Mouse (Mus musculus): ENCODE data around the gene Gm17416.

Gene Gm17416

GRCm38 (mm10) chr2:152569038-152569437 is at the start of gene Gm17416:
Gene Gm17416, plus strand, starts transcription at chr2:152569338.
- no peak for DNase-seq (ENCODE audit: extremely low read depth, low read depth, low spot score)

- no peak for DNase-seq (ENCODE audit: extremely low read depth, low read depth, low spot score)
These were observed 29.0 kb upstream of the Gm17416 start, which contains the start of gene Defb29 for GRCm38 (mm10) chr2:152539944-152540710. Gene Defb29, minus strand, starts transcription at chr2:152540098.

GRCm38 (mm10) chr2:152541979-152542378 is 27.2 kb upstream of the Gm17416 start:
- no peak for DNase-seq (ENCODE audit: extremely low read depth, low read depth, low spot score)

- DNase-seq (ENCODE audit: extremely low read depth, low read depth, low spot score) = no peak
These were observed 26.2 kb upstream of the Gm17416 start for GRCm38 (mm10) chr2:152542897-152543296.

GRCm38 (mm10) chr2:152543478-152543877 is 25.7 kb upstream of the Gm17416 start:
- DNase-seq (ENCODE audit: extremely low read depth, low read depth, low spot score) = no peak

- DNase-seq (ENCODE audit: extremely low read depth, low read depth, low spot score) = no peak
These were observed 24.4 kb upstream of the Gm17416 start for GRCm38 (mm10) chr2:152544691-152545090.

- no peak for DNase-seq (ENCODE audit: extremely low read depth, low read depth, low spot score)
These were observed 21.0 kb upstream of the Gm17416 start for GRCm38 (mm10) chr2:152548124-152548523.

- DNase-seq (ENCODE audit: extremely low read depth, low read depth, low spot score) = no peak
These were observed 15.2 kb upstream of the Gm17416 start for GRCm38 (mm10) chr2:152553774-152554423.

- no peak for DNase-seq (ENCODE audit: extremely low read depth, low read depth, low spot score)
These were observed 12.5 kb upstream of the Gm17416 start for GRCm38 (mm10) chr2:152556655-152557054.

GRCm38 (mm10) chr2:152569881-152570280 is 743 bp downstream of the Gm17416 start:
- DNase-seq (ENCODE audit: extremely low read depth, low read depth, low spot score) = no peak

- no peak for DNase-seq (ENCODE audit: extremely low read depth, low read depth, low spot score)
These were observed 1.2 kb downstream of the Gm17416 start for GRCm38 (mm10) chr2:152570313-152570712.

GRCm38 (mm10) chr2:152572114-152572794 is 3.1 kb downstream of the Gm17416 start, which contains the start of gene Defb21:
Gene Defb21, plus strand, starts transcription at chr2:152572744.
- no peak for DNase-seq (ENCODE audit: extremely low read depth, low read depth, low spot score)

- DNase-seq (ENCODE audit: extremely low read depth, low read depth, low spot score) = no peak
These were observed 4.3 kb downstream of the Gm17416 start for GRCm38 (mm10) chr2:152573484-152573883.

GRCm38 (mm10) chr2:152580107-152580506 is 11.0 kb downstream of the Gm17416 start, which contains the start of gene Defb19:
Gene Defb19, minus strand, starts transcription at chr2:152580312.
- no peak for DNase-seq (ENCODE audit: extremely low read depth, low read depth, low spot score)

- DNase-seq (ENCODE audit: extremely low read depth, low read depth, low spot score) = no peak
These were observed 11.5 kb downstream of the Gm17416 start for GRCm38 (mm10) chr2:152580612-152581011.

GRCm38 (mm10) chr2:152586926-152587560 is 17.9 kb downstream of the Gm17416 start:
- no peak for DNase-seq (ENCODE audit: extremely low read depth, low read depth, low spot score)

- no peak for DNase-seq (ENCODE audit: extremely low read depth, low read depth, low spot score)
These were observed 19.3 kb downstream of the Gm17416 start for GRCm38 (mm10) chr2:152588450-152588849.

- DNase-seq (ENCODE audit: extremely low read depth, low read depth, low spot score) = no peak
These were observed 19.9 kb downstream of the Gm17416 start for GRCm38 (mm10) chr2:152589021-152589420.

- no peak for DNase-seq (ENCODE audit: extremely low read depth, low read depth, low spot score)
These were observed 30.2 kb downstream of the Gm17416 start, which contains the start of gene Defb45 for GRCm38 (mm10) chr2:152599299-152599698. Gene Defb45, minus strand, starts transcription at chr2:152599399.

GRCm38 (mm10) chr2:152600076-152600475 is 30.9 kb downstream of the Gm17416 start:
- no peak for DNase-seq (ENCODE audit: extremely low read depth, low read depth, low spot score)
